Mouse (Mus musculus) liver, adult (tissue): ENCODE results near the gene Pdzrn3.
A peak's percentile ranks its signal among the peaks of the same experiment; 100 is the strongest.

Experiments
- GATA4 ChIP-seq: IDR thresholded peaks from 2 replicates; pipeline ENCODE4 v1.6.1; 2014; ENCODE audit warnings: mild to moderate bottlenecking, low read length; ENCODE audit not compliant: insufficient replicate concordance

Pdzrn3 gene

GRCm38 (mm10) chr6:101351100-101351499 is 26.6 kb downstream of the Pdzrn3 start:
- peak; percentile 59; the same call in 1 of the 2 replicates for TF ChIP-seq GATA4

- no peak for TF ChIP-seq GATA4
Measured at GRCm38 (mm10) chr6:101350414-101350973, 27.2 kb downstream of the Pdzrn3 start.

GRCm38 (mm10) chr6:101348496-101348895 is 29.2 kb downstream of the Pdzrn3 start:
- TF ChIP-seq GATA4 = no peak

DNA sequence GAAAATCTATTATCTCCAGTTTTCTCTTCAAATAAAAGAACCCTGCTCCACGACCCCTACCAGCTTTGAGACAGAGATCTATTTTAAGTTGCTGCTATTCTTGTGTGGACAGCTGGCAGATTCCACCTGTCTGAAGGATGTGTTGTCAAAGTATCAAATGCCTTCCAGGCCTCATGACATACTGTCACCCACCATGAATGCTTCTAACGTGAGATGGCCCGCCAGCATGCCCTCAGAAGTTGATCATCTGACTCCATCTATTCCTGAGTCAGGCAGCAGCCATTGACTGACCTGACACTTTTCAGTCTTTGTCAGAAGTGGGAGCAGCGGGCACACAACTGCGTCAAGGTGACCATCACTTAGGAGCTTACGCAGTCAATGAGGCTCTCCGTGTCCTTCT is 37.6 kb downstream of the Pdzrn3 start:
- no peak for TF ChIP-seq GATA4

DNA sequence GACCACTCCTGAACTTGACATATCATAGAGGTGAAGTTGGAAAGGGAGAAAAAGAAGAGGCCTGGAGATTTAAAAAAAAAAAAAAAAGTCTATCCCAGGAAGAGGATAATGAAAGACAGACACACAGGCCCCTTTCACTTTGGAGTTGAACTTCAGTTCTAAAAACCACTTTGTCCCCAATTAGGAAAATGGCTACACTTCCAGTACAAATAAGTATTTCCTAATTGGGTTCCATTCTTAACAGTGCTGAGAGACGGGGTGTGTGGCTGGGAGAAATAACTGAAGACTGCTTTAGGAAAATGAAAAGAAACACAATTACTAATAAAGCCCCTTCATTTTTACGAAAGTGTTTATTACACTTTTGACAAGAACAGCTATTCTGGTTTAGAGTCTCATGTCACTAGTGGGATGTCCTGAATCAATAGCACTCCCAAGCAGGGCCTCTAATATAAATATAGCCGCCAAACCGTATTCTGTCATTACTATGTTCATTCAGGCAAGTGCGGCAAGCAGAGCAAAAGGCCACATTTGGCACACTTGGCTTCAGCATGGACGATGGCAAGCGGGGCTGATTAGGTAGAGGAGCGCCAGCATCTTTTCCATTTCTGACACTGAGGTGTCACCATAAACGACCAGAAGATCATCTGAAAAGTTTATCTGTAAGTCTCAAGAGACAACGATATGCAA is 39.7 kb downstream of the Pdzrn3 start:
- no peak for TF ChIP-seq GATA4

DNA sequence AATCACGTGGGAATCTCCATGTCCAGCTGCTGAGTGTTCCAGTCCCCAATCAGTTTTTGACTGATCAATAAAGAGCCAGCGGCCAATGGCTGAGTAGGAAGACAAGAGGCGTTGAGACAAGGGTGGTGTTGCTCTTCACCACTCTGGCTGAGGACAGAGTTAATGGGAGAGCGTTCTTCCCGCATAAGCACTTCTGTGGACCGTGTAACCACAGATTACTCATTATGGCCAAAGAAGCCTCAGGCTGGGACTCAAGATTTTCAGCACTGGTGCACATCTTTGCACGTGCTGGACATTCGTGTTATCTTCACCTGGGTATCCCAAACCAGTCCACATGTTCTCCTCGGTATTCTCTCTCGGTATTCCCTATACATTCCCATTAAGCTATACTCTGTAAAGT is 41.0 kb downstream of the Pdzrn3 start:
- no peak for TF ChIP-seq GATA4

GRCm38 (mm10) chr6:101335744-101336143 is 42.0 kb downstream of the Pdzrn3 start:
- no peak for TF ChIP-seq GATA4

- TF ChIP-seq GATA4 = no peak
Measured at GRCm38 (mm10) chr6:101334495-101334894, 43.2 kb downstream of the Pdzrn3 start.

- TF ChIP-seq GATA4 = no peak
Measured at GRCm38 (mm10) chr6:101330392-101330791, 47.3 kb downstream of the Pdzrn3 start.

DNA sequence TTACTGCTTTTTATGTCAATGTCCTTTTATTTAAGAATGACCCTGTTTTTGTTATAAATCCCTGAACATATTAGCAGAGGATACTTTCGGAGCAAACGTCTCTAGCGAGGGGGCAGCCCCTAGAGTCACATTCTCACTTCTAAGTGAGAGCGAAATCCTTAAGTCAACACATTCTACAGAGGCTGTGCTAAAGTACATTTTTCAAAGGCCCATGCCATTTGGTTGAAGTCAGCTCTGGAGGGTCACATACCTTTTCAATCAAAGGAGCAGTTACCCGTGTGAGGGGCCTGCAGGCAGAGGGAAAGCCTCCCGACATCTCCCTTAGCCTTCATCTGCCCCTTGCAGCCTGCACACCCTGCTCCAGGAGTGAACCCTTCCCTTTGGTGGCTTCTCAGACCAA is 48.2 kb downstream of the Pdzrn3 start:
- no peak for TF ChIP-seq GATA4

DNA sequence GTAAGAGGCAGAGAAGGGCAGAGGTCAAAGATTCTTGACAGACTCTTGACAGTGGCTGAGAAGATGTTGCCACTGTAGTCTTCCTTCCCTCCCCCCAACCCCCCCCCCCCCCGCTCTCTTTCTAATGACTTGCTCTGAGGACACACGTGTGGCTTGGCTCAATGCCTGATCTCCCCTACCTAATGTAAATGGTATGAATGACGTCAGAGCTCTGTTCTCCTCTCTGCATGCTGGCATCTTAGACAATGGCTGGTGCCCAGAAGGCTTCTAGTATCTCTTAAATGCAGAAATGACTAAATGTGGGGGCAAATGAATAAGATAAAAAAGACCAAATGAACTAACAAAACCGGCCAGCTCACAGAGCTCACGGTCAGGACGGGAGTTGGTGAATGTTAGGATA is 49.2 kb downstream of the Pdzrn3 start:
- TF ChIP-seq GATA4 = no peak

GRCm38 (mm10) chr6:101327741-101328140 is 50.0 kb downstream of the Pdzrn3 start:
- TF ChIP-seq GATA4 = no peak

DNA sequence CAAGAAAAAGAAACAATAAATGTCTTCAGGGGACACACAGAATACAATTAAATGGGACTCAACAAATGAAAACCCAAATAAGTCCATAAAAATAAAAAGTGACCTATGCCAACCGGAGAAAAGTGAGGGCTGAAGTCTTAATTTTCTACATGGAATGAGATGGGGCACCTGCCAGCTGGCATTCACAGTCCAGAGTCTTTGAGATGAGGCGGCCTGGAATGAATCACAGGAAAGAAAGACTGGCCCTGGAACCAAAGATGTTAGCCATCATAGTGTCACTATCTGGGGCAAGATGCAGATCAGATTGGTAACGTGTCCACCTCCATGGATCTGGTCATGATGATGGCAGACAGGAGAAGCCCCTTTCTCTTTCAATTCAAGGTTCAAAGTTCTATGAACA is 50.5 kb downstream of the Pdzrn3 start:
- no peak for TF ChIP-seq GATA4

GRCm38 (mm10) chr6:101325842-101326639 is 51.7 kb downstream of the Pdzrn3 start:
- TF ChIP-seq GATA4 = no peak

- no peak for TF ChIP-seq GATA4
Measured at GRCm38 (mm10) chr6:101322580-101322979, 55.1 kb downstream of the Pdzrn3 start.

GRCm38 (mm10) chr6:101320386-101320785 is 57.3 kb downstream of the Pdzrn3 start:
- no peak for TF ChIP-seq GATA4
